Mouse (Mus musculus): Measurements from ENCODE around the gene Cacna2d2.

DNA sequence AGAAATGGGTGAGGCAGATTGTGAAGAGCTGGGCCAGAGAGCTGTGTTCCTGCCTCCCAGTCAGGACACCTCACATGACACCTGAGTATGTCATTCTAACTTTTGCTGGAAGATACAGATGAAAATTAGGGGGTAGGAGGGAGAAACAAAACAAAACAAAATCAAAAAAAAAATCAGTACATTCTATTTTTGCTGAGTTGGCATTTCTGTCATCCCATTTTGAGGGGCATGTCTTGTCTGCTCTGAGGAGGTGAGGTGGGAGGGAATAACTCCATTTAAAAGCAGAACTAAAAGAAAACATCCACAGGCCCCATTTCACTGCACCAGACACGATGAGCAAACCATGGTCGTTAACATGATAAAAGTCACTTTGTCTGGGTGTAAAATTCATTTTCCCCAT lies 11.1 kb upstream of the Cacna2d2 start:
- TF ChIP-seq CTCF (IDR thresholded peaks at IDR 0.05; ENCODE audit: borderline replicate concordance, insufficient read depth, low read length) (no peak), POLR2A (IDR thresholded peaks at IDR 0.05; ENCODE audit: low read depth, low read length) (no peak)

All from embryonic fibroblast, embryonic 13.5 days (primary cell).